7 mouse cellular contexts compared by ENCODE assay signal in genomic region chr17:35000717-35001451, GRCm38 (mm10). TPM values are rescaled to one million over a fixed set of nuclear protein-coding genes. Genes with fewer than 3 reads are reported as not detected.
DNase-seq lines count a peak whose midpoint lies in the region; ATAC-seq lines count a peak whose summit lies in the region.

Vars (plus strand) TSS chr17:35000987.

- intact Hi-C loops in left cerebral cortex, postnatal 25 days (cut with DNase I): loop anchor here (5.0 kb wide), 1 partner anchor 241 kb away; the partner anchor contains the start of gene Ddx39b

- H3K27ac ChIP-seq in embryonic facial prominence, embryonic 10.5 days (replicated peaks): peak within 1 kb of the TSS; percentile 97
- peak within 1 kb of the TSS; percentile 98 for H3K27ac ChIP-seq in intestine, embryonic 16.5 days (ENCODE audit: low read length)

- H3K4me2 ChIP-seq in intestine, embryonic 16.5 days (ENCODE audit: low read depth, low read length): peak within 1 kb of the TSS; percentile 97

- no peaks in the 10 kb centered on the region for H3K27me3 ChIP-seq in embryonic facial prominence, embryonic 10.5 days (replicated peaks; ENCODE audit: low read depth, poor library complexity, severe bottlenecking)
- no peaks in the 10 kb centered on the region for H3K27me3 ChIP-seq in intestine, embryonic 16.5 days (replicated peaks; ENCODE audit: control insufficient read depth, insufficient read depth, low read length)

- DNase-seq in adrenal gland, postnatal 14 days: peak; percentile 93
- DNase-seq in embryonic facial prominence, embryonic 10.5 days (ENCODE audit: low spot score): peak; percentile 97
- no peak for DNase-seq in gonadal fat pad, adult 2 months (ENCODE audit: low read depth)
- DNase-seq in left cerebral cortex, postnatal 25 days (ENCODE audit: low spot score in 2 of 2): peak; percentile 77 to 85
- peak; percentile 92 for DNase-seq in mesoderm, embryonic 11.5 days (ENCODE audit: low read depth, low spot score)
- DNase-seq in right cerebral cortex, postnatal 25 days: peak; percentile 88

- peak within 1 kb of the TSS; percentile 98 for H3K9ac ChIP-seq in intestine, embryonic 16.5 days (ENCODE audit: low read depth, low read length)

- no peaks in the 10 kb centered on the region for H3K9me3 ChIP-seq in embryonic facial prominence, embryonic 10.5 days
- H3K9me3 ChIP-seq in intestine, embryonic 16.5 days (ENCODE audit: control insufficient read depth, low read length): no peaks in the 10 kb centered on the region

- peak within 1 kb of the TSS; percentile 97 for H3K4me3 ChIP-seq in embryonic facial prominence, embryonic 10.5 days
- peak within 1 kb of the TSS; percentile 98 for H3K4me3 ChIP-seq in intestine, embryonic 16.5 days (ENCODE audit: low read length)

- H3K36me3 ChIP-seq in embryonic facial prominence, embryonic 10.5 days (replicated peaks): peaks cover 64% of the 10 kb centered on the region
- peaks cover 16% of the 10 kb centered on the region; the same call in 1 of the 2 replicates for H3K36me3 ChIP-seq in intestine, embryonic 16.5 days (ENCODE audit: control insufficient read depth, insufficient read depth, low read length)

- under 1% methylated on average over 83 of the region's 83 CpGs for WGBS in embryonic facial prominence, embryonic 10.5 days
- under 1% methylated on average over 74 of the region's 83 CpGs for WGBS in intestine, embryonic 16.5 days

- peak; percentile 88 for ATAC-seq in intestine, embryonic 16.5 days

- peaks cover 54% of the 10 kb centered on the region for H3K4me1 ChIP-seq in embryonic facial prominence, embryonic 10.5 days
- H3K4me1 ChIP-seq in intestine, embryonic 16.5 days (ENCODE audit: control insufficient read depth, insufficient read depth, low read length): peaks cover 20% of the 10 kb centered on the region

RNA-seq across cellular contexts. Expression of gene Vars, which starts in this region (rescaled TPM):
- total RNA-seq in adrenal gland, postnatal 14 days (2021): 55.3 and 71.7 TPM in 2 replicates
- polyA plus RNA-seq in embryonic facial prominence, embryonic 10.5 days (2016; fragmentation: Nextera tagmentation; extraction: Ambion mirVana): 197 and 223 TPM in 2 replicates
- 127 and 175 TPM in 2 replicates for polyA plus RNA-seq in gonadal fat pad, adult 2 months (2012; rRNA removed)
- polyA plus RNA-seq in intestine, embryonic 16.5 days (2015; fragmentation: Nextera tagmentation; extraction: Ambion mirVana): 112 and 119 TPM in 2 replicates
- 10 to 100 TPM; 38.0 to 44.7 TPM for total RNA-seq in left cerebral cortex, postnatal 25 days (2021)
